Comparison of ENCODE assay signal across 15 mouse cellular contexts in the genomic region with DNA sequence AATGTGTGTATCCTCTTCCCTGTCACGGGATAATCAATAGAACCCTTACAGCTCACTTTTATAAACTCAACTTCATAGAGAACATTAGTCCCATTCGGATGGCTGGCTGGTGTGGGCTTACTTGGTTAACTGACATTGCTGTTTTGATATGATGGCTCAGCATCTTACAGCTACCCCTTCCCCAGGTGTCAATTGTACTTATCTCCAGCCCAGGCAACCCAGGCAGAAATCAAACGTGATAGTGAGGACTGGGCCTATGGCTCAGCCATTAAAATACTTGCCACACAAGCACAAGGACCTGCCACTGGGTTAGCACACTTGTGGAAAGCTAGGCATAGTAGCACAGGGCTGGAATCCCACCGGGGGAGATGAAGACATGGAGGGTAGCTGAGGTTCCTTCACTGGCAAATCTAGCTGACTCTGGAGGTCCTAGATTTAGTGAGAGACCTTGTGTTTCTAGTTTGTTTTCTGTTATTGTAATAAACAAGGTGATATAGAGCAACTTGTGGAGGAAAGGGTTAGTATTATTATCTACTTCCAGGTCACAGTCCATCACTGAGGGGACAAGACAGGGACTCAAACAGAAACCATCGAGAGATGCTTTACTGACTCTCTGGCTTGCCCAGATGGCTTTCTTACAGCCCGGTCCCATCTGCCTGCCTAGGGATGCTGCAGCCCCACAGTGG.
DNase-seq lines count a peak whose midpoint lies in the region; ATAC-seq and TF ChIP-seq lines count a peak whose summit lies in the region.
"Had no signal": no experiment of that assay in that cellular context is flagged by ENCODE, and none has a peak within 500 bp of the region (broad histone marks: within the 10 kb centered on the region; RNA-seq: fewer than 3 reads in every experiment).

No protein-coding gene starts in this region.

- no peak overlapping the region for H3K4me2 ChIP-seq in liver, embryonic 12.5 days
- no peak overlapping the region for H3K4me2 ChIP-seq in liver, embryonic 11.5 days
- H3K4me2 ChIP-seq in CH12.LX (ENCODE audit: insufficient read depth, low read depth, poor library complexity, severe bottlenecking): no peak overlapping the region
- no peak overlapping the region for H3K4me2 ChIP-seq in liver, embryonic 16.5 days (ENCODE audit: low read depth, low read length)
- H3K4me2 ChIP-seq: embryonic facial prominence, embryonic 12.5 days; forebrain, embryonic 15.5 days; heart, embryonic 12.5 days; hindbrain, embryonic 15.5 days had no signal

- no peak overlapping the region for H3K4me3 ChIP-seq in liver, embryonic 12.5 days
- H3K4me3 ChIP-seq in liver, embryonic 11.5 days (ENCODE audit: low read depth, low read length): no peak overlapping the region
- H3K4me3 ChIP-seq in CH12.LX (replicated peaks in 1 of 3; ENCODE audit: low read depth in 2 of 3, low read length in 2 of 3, poor library complexity in 1 of 3): no peak overlapping the region
- H3K4me3 ChIP-seq in liver, embryonic 16.5 days (ENCODE audit: low read depth, low read length): no peak overlapping the region
- H3K4me3 ChIP-seq: embryonic facial prominence, embryonic 12.5 days; forebrain, embryonic 15.5 days; heart, embryonic 12.5 days; hindbrain, embryonic 15.5 days had no signal

- H3K36me3 ChIP-seq in liver, embryonic 12.5 days: no peaks in the 10 kb centered on the region
- no peaks in the 10 kb centered on the region for H3K36me3 ChIP-seq in liver, embryonic 11.5 days (ENCODE audit: control insufficient read depth, insufficient read depth, low read length)
- H3K36me3 ChIP-seq in CH12.LX (replicated peaks in 1 of 2; ENCODE audit: control insufficient read depth in 1 of 2, insufficient read depth in 1 of 2, low read length in 1 of 2): no peaks in the 10 kb centered on the region
- no peaks in the 10 kb centered on the region for H3K36me3 ChIP-seq in liver, embryonic 16.5 days (ENCODE audit: control insufficient read depth, insufficient read depth)
- H3K36me3 ChIP-seq: embryonic facial prominence, embryonic 12.5 days; forebrain, embryonic 15.5 days; heart, embryonic 12.5 days; hindbrain, embryonic 15.5 days had no signal

- no peak for DNase-seq in liver, embryonic 11.5 days (ENCODE audit: low spot score)
- DNase-seq in CH12.LX (ENCODE audit: extremely low read depth): no peak
- no peak for DNase-seq in left cerebral cortex, adult 18-20 months (ENCODE audit: low spot score in 2 of 2)
- DNase-seq in layer of hippocampus, adult 8-10 months (ENCODE audit: low spot score in 2 of 2): no peak
- DNase-seq: adrenal gland, postnatal 14 days; cerebellum, adult 11-12 months; cerebellum, adult 9-10 months; cerebellum, postnatal 25 days; gastrocnemius, postnatal 10 days had no signal

- H3K9me3 ChIP-seq in liver, embryonic 12.5 days (replicated peaks): no peaks in the 10 kb centered on the region
- H3K9me3 ChIP-seq in liver, embryonic 11.5 days (ENCODE audit: control insufficient read depth, low read length): no peaks in the 10 kb centered on the region
- H3K9me3 ChIP-seq in CH12.LX (replicated peaks; ENCODE audit: low read length): peaks cover 7% of the 10 kb centered on the region
- no peaks in the 10 kb centered on the region for H3K9me3 ChIP-seq in liver, embryonic 16.5 days (replicated peaks; ENCODE audit: control insufficient read depth, low read length)
- H3K9me3 ChIP-seq: embryonic facial prominence, embryonic 12.5 days; forebrain, embryonic 15.5 days; heart, embryonic 12.5 days; hindbrain, embryonic 15.5 days had no signal

- dilution Hi-C loops in CH12.LX (cut with MboI; ENCODE audit: extremely low pct_ligation_motif_present, extremely low pct_unique_long_range_greater_than_20kb, low sequenced_read_pairs): no loop called here

- WGBS in liver, embryonic 12.5 days (ENCODE audit: insufficient replicate concordance): 63% methylated on average over 6 of the region's 6 CpGs
- WGBS in liver, embryonic 11.5 days: 63% methylated on average over 6 of the region's 6 CpGs
- WGBS in liver, embryonic 16.5 days (ENCODE audit: insufficient replicate concordance): 58% methylated on average over 6 of the region's 6 CpGs

- TF ChIP-seq POLR2A in CH12.LX (IDR thresholded peaks at IDR 0.05; ENCODE audit: low read depth, low read length): no peak

- H3K9ac ChIP-seq in liver, embryonic 12.5 days: peak overlapping the region; percentile 4; the same call in 1 of the 2 replicates
- H3K9ac ChIP-seq in liver, embryonic 11.5 days (ENCODE audit: low read depth, low read length): no peak overlapping the region
- H3K9ac ChIP-seq in CH12.LX (ENCODE audit: insufficient read depth, low read depth): no peak overlapping the region
- H3K9ac ChIP-seq in liver, embryonic 16.5 days (ENCODE audit: low read depth, low read length): no peak overlapping the region; the same call in 1 of the 2 replicates
- H3K9ac ChIP-seq: embryonic facial prominence, embryonic 12.5 days; forebrain, embryonic 15.5 days; heart, embryonic 12.5 days; hindbrain, embryonic 15.5 days had no signal

- ATAC-seq in liver, embryonic 12.5 days: no peak
- no peak for ATAC-seq in liver, embryonic 11.5 days (replicated peaks; ENCODE audit: low FRiP score)
- ATAC-seq in liver, embryonic 16.5 days (ENCODE audit: low read depth): no peak
- ATAC-seq: forebrain, embryonic 15.5 days had no signal

- no peak for TF ChIP-seq RAD21 in CH12.LX (IDR thresholded peaks at IDR 0.05; ENCODE audit: low read depth, low read length)

- in situ Hi-C loops in CH12.LX (cut with MboI; ENCODE audit: low pct_ligation_motif_present, low pct_unique_long_range_greater_than_20kb, low sequenced_read_pairs): no loop called here

- TF ChIP-seq EP300 in CH12.LX (IDR thresholded peaks at IDR 0.05; ENCODE audit: low read length): no peak

- H3K4me1 ChIP-seq in liver, embryonic 12.5 days: peaks cover 71% of the 10 kb centered on the region
- peaks cover 37% of the 10 kb centered on the region for H3K4me1 ChIP-seq in liver, embryonic 11.5 days (replicated peaks; ENCODE audit: control insufficient read depth, insufficient read depth, low read length)
- peaks cover 38 to 62% of the 10 kb centered on the region in 2 experiments for H3K4me1 ChIP-seq in CH12.LX (ENCODE audit: control insufficient read depth in 1 of 2, insufficient read depth in 2 of 2)
- peaks cover 54% of the 10 kb centered on the region for H3K4me1 ChIP-seq in liver, embryonic 16.5 days (ENCODE audit: control insufficient read depth, low read depth, low read length)
- H3K4me1 ChIP-seq: forebrain, embryonic 15.5 days; hindbrain, embryonic 15.5 days had no signal

- no peak for TF ChIP-seq CTCF in CH12.LX (conservative IDR thresholded peaks at IDR 0.05 in 1 of 2, IDR thresholded peaks at IDR 0.05 in 1 of 2; ENCODE audit: low read depth in 2 of 2, low read length in 2 of 2)

- H3K27me3 ChIP-seq in liver, embryonic 12.5 days (replicated peaks): no peaks in the 10 kb centered on the region
- H3K27me3 ChIP-seq in liver, embryonic 11.5 days (replicated peaks; ENCODE audit: control insufficient read depth, insufficient read depth, low read length): no peaks in the 10 kb centered on the region
- H3K27me3 ChIP-seq in CH12.LX (replicated peaks): no peaks in the 10 kb centered on the region
- H3K27me3 ChIP-seq in liver, embryonic 16.5 days (ENCODE audit: control insufficient read depth, insufficient read depth, low read depth, low read length): no peaks in the 10 kb centered on the region
- H3K27me3 ChIP-seq: embryonic facial prominence, embryonic 12.5 days; forebrain, embryonic 15.5 days; heart, embryonic 12.5 days; hindbrain, embryonic 15.5 days had no signal

- H3K79me2 ChIP-seq in CH12.LX (replicated peaks; ENCODE audit: control insufficient read depth, extremely low read depth, insufficient read depth, poor library complexity, severe bottlenecking): no peaks in the 10 kb centered on the region

- peak overlapping the region; percentile 36 for H3K27ac ChIP-seq in liver, embryonic 12.5 days
- H3K27ac ChIP-seq in liver, embryonic 11.5 days (ENCODE audit: low read depth, low read length): no peak overlapping the region
- no peak overlapping the region for H3K27ac ChIP-seq in CH12.LX (ENCODE audit: insufficient read depth, low read depth)
- peak overlapping the region; percentile 52 for H3K27ac ChIP-seq in liver, embryonic 16.5 days (ENCODE audit: low read length)
- H3K27ac ChIP-seq: embryonic facial prominence, embryonic 12.5 days; forebrain, embryonic 15.5 days; hindbrain, embryonic 15.5 days had no signal

TF ChIP-seq in CH12.LX, 34 proteins besides CTCF, POLR2A, EP300 and RAD21:
- TF ChIP-seq ELF1 (IDR thresholded peaks at IDR 0.05; ENCODE audit: low read depth, low read length) (no peak), MAFK (IDR thresholded peaks at IDR 0.05; ENCODE audit: insufficient replicate concordance, low read length) (0 out of 2 replicates have a peak, but pooled peaks have one; percentile 19), NELFE (IDR thresholded peaks at IDR 0.05; ENCODE audit: low read depth, low read length) (no peak)

Comparison
In these comparisons a context has a peak if more than half of its experiments do, and no peak if none do; other contexts are left out.
1. H3K27ac ChIP-seq: peak in liver, embryonic 12.5 days (single experiment) and liver, embryonic 16.5 days (single experiment); none in liver, embryonic 11.5 days (single experiment) and CH12.LX (single experiment).